Mouse (Mus musculus) neural tube, embryonic 11.5 days (tissue): ENCODE data around the gene Syvn1. TPM values are rescaled to one million over a fixed set of nuclear protein-coding genes. Genes with fewer than 3 reads are reported as not detected.
A peak's percentile ranks its signal among the peaks of the same experiment; 100 is the strongest.
"Not testable (repeated sequence)": the region's sequence is repeated elsewhere in the genome, so short reads cannot be mapped to it uniquely, and the experiment has no call there.

ENCODE experiments used
- ATAC-seq: fragments of 200-750 bp; cut with Nextera tagmentation; 2 replicates; pipeline ENCODE4 v1.8.0; 2017; ENCODE audit warnings: moderate number of reproducible peaks, mild to moderate bottlenecking, moderate TSS enrichment, moderate library complexity; ENCODE audit not compliant: insufficient read depth, low FRiP score, low TSS enrichment
- DNase-seq: peaks from one replicate; pipeline ENCODE4 v3.0.0-alpha.2; 2015; ENCODE audit warnings: low spot score
- H3K27ac ChIP-seq: fragments of 300-500 bp; sonication (generic); 2 replicates; pipeline ENCODE4 v1.5.1; 2014; ENCODE audit warnings: low read depth, mild to moderate bottlenecking, low read length
- H3K27me3 ChIP-seq: fragments of 300-500 bp; sonication (generic); 2 replicates; pipeline ENCODE4 v1.6.1; 2014; ENCODE audit warnings: mild to moderate bottlenecking, low read length, mixed read lengths; ENCODE audit not compliant: control insufficient read depth, insufficient read depth
- H3K36me3 ChIP-seq: fragments of 300-500 bp; sonication (generic); 2 replicates; pipeline ENCODE4 v1.6.1; 2014; ENCODE audit warnings: mild to moderate bottlenecking, low read length, moderate library complexity, mixed read lengths; ENCODE audit not compliant: control insufficient read depth, insufficient read depth
- H3K4me1 ChIP-seq: fragments of 300-500 bp; sonication (generic); 2 replicates; pipeline ENCODE4 v1.6.1; 2014; ENCODE audit warnings: low read length, mixed read lengths; ENCODE audit not compliant: control insufficient read depth, insufficient read depth
- H3K4me2 ChIP-seq: fragments of 300-500 bp; sonication (generic); 2 replicates; pipeline ENCODE4 v1.6.1; 2014; ENCODE audit warnings: low read depth, mild to moderate bottlenecking, moderate library complexity
- H3K4me3 ChIP-seq: fragments of 300-500 bp; sonication (generic); 2 replicates; pipeline ENCODE4 v1.5.1; 2014; ENCODE audit warnings: low read depth, low read length
- H3K9ac ChIP-seq: fragments of 300-500 bp; sonication (generic); 2 replicates; pipeline ENCODE4 v1.6.1; 2014; ENCODE audit warnings: mild to moderate bottlenecking, low read length
- H3K9me3 ChIP-seq: fragments of 300-500 bp; sonication (generic); 2 replicates; pipeline ENCODE4 v1.6.1; 2016; ENCODE audit warnings: low read length; ENCODE audit not compliant: control insufficient read depth
- WGBS: fragments of 180-500 bp; shearing (Covaris S2); extraction: QIAGEN DNeasy Blood & Tissue Kit; methylation state at CpG from one replicate; pipeline ENCODE4 v1.1.7; 2014; 5-methylcytosine and 5-hydroxymethylcytosine counted together
- polyA plus RNA-seq: library from polyadenylated mRNA; unstranded; fragments of >200 nt; fragmentation: Nextera tagmentation; extraction: Ambion mirVana; gene quantifications from 2 replicates; pipeline ENCODE4 v1.2.1, GENCODE M21; 2014

Gene Syvn1
- polyA plus RNA-seq, 1 experiment from 2014 or later = 36.7 TPM

- ATAC-seq = no peak
- Histone ChIP-seq H3K4me3 (no peak overlapping the region), H3K36me3 (no peaks in the 10 kb centered on the region), H3K27me3 (no peaks in the 10 kb centered on the region), H3K27ac (no peak overlapping the region), H3K4me2 (no peak overlapping the region), H3K4me1 (no peaks in the 10 kb centered on the region), H3K9me3 (no peaks in the 10 kb centered on the region), H3K9ac (no peak overlapping the region)
- DNase-seq = no peak
- 77% methylated on average over 14 of the region's 14 CpGs for WGBS
Measured at GRCm38 (mm10) chr19:6030520-6031280, 15.7 kb upstream of the Syvn1 start.

DNA sequence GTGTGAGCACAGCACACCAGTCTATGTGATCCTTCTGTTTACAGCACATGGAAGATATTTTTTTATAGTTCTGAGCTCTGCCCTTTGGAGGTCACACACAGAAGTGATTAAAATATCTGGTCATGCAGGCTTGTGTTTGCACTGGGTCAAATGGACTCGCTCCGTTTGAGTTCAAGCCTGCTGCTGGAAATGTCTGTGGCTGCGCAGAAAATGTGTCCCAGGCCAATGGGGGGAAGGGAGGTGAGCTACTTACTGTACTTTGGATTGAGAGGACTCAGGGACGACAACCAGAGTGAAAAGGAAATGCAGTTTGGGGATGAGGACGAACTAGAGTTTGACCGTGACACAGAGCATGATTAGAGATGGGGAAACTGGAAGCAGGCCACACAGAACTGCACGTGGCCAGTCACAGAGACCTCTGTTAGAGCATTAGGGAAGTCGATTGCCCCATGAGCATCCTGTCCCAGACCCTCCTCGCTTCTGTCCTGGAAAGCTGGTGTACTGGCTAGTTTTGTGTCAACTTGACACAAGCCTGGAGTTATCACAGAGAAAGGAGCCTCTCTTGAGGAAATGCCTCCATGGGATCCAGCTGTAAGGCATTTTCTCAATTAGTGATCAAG is 10.3 kb upstream of the Syvn1 start:
- Histone ChIP-seq H3K4me1 (no peaks in the 10 kb centered on the region), H3K27me3 (no peaks in the 10 kb centered on the region), H3K9me3 (no peaks in the 10 kb centered on the region), H3K4me3 (no peak overlapping the region), H3K9ac (no peak overlapping the region), H3K4me2 (no peak overlapping the region), H3K27ac (no peak overlapping the region), H3K36me3 (no peaks in the 10 kb centered on the region)
- DNase-seq (no peak), ATAC-seq (no peak)
- WGBS = 82% methylated on average over 9 of the region's 9 CpGs

DNA sequence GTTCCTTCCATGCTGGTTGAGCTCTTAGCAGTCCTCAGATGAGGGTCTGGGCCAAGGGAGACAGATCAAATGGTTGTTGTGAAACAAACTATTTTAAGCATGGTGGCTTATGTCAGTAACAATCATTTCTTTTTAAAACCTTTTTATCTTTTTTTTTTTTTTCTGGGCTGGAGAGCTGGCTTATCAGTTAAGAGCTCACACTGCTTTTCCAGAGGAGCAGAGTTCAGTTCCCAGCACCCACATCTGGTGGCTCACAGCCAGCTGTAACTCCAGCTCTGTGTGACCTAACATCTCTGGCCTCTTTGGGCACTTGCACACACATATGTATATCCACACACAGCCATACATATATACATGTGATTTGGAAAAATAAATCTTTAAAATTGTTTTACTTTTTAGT is 8.7 kb upstream of the Syvn1 start:
- no peaks in the 10 kb centered on the region for H3K4me1 ChIP-seq
- no peak overlapping the region for H3K27ac ChIP-seq
- DNase-seq = no peak
- no peak overlapping the region for H3K4me2 ChIP-seq
- H3K36me3 ChIP-seq = no peaks in the 10 kb centered on the region
- H3K4me3 ChIP-seq = no peak overlapping the region
- H3K9ac ChIP-seq = no peak overlapping the region
- no peaks in the 10 kb centered on the region for H3K27me3 ChIP-seq
- no peaks in the 10 kb centered on the region for H3K9me3 ChIP-seq
- ATAC-seq = no peak

- no peak for DNase-seq
- Histone ChIP-seq H3K4me3 (no peak overlapping the region), H3K4me1 (no peaks in the 10 kb centered on the region), H3K9ac (no peak overlapping the region), H3K36me3 (no peaks in the 10 kb centered on the region), H3K4me2 (no peak overlapping the region), H3K27me3 (no peaks in the 10 kb centered on the region), H3K27ac (no peak overlapping the region), H3K9me3 (no peaks in the 10 kb centered on the region)
- WGBS = 89% methylated on average over 7 of the region's 7 CpGs
- no peak for ATAC-seq
Measured at GRCm38 (mm10) chr19:6038326-6038725, 8.1 kb upstream of the Syvn1 start.

- ATAC-seq (no peak), DNase-seq (no peak)
- Histone ChIP-seq H3K4me2 (no peak overlapping the region), H3K4me1 (no peaks in the 10 kb centered on the region), H3K27ac (no peak overlapping the region), H3K9me3 (no peaks in the 10 kb centered on the region), H3K9ac (no peak overlapping the region), H3K36me3 (no peaks in the 10 kb centered on the region), H3K27me3 (no peaks in the 10 kb centered on the region), H3K4me3 (no peak overlapping the region)
Measured at GRCm38 (mm10) chr19:6040002-6040401, 6.4 kb upstream of the Syvn1 start.

- no peaks in the 10 kb centered on the region for H3K27me3 ChIP-seq
- H3K4me2 ChIP-seq = no peak overlapping the region
- no peaks in the 10 kb centered on the region for H3K9me3 ChIP-seq
- ATAC-seq = no peak
- H3K4me1 ChIP-seq = peaks cover 6% of the 10 kb centered on the region
- H3K4me3 ChIP-seq = no peak overlapping the region
- no peaks in the 10 kb centered on the region for H3K36me3 ChIP-seq
- WGBS = 84% methylated on average over 9 of the region's 9 CpGs
- DNase-seq = no peak
- H3K9ac ChIP-seq = no peak overlapping the region
- H3K27ac ChIP-seq = no peak overlapping the region
Measured at GRCm38 (mm10) chr19:6042293-6042692, 4.1 kb upstream of the Syvn1 start.

- H3K4me1 ChIP-seq = peaks cover 10% of the 10 kb centered on the region
- H3K4me3 ChIP-seq, H3K36me3 ChIP-seq, H3K9ac ChIP-seq, H3K9me3 ChIP-seq, ATAC-seq, DNase-seq, H3K4me2 ChIP-seq, H3K27ac ChIP-seq, H3K27me3 ChIP-seq: not testable (repeated sequence)
- 81% methylated on average over 4 of the region's 4 CpGs for WGBS
Measured at GRCm38 (mm10) chr19:6044102-6044501, 2.3 kb upstream of the Syvn1 start.

DNA sequence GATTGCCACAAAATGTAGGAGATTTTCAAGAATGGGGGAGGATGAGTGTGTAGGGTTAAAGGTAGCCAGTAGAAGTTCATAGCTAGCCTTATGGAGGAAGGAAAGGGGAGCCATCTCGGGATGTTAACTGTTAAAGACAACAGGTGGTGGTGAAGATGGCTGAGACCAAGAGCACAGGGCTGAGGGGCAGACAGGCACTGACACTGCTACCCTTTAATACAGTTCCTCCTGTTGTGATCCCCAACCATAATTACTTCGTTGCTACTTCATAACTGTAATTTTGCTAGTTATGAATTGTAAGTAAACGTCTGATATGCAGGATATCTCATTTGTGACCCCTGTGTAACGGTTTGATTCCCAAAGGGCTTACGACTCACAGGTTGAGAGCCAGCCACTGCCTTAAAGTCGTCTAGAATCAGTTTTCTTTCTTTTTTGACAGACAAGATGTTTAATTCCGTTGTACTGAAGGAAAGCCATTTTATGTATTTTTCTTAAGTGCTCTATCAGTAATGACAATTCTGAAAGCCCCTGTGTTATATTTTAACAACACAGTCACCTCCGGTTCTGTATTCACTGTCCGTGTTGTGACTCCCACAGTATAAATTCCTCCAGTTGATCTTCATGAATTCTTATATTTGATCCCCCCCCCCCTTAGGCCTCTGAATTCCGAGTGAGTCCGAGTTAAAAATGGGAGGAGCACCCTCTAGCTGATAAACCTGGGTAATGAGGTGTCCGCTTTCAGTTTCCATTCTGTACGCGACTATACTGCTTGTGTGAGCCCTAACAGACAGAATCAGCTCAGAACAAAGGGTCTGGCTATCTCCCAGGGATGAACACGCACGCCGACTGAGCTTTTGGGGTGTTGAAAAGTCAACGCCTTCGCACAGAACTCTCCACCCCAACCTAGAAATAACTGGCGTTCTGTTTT is 746 bp upstream of the Syvn1 start:
- no peaks in the 10 kb centered on the region for H3K9me3 ChIP-seq
- ATAC-seq (0 out of 2 replicates have a peak, but pooled peaks have one; percentile 7), DNase-seq (no peak)
- H3K4me2 ChIP-seq = peak overlapping the region; percentile 92
- peaks cover 17% of the 10 kb centered on the region for H3K36me3 ChIP-seq
- peaks cover 10% of the 10 kb centered on the region for H3K4me1 ChIP-seq
- no peaks in the 10 kb centered on the region for H3K27me3 ChIP-seq
- peak overlapping the region; percentile 98 for H3K27ac ChIP-seq
- H3K9ac ChIP-seq = peak overlapping the region; percentile 93
- 22% methylated on average over 20 of the region's 20 CpGs for whole genome bisulfite sequencing
- peak overlapping the region; percentile 93 for H3K4me3 ChIP-seq
